Mouse (Mus musculus): Measurements from ENCODE around the gene Tst.

Tst gene

DNA sequence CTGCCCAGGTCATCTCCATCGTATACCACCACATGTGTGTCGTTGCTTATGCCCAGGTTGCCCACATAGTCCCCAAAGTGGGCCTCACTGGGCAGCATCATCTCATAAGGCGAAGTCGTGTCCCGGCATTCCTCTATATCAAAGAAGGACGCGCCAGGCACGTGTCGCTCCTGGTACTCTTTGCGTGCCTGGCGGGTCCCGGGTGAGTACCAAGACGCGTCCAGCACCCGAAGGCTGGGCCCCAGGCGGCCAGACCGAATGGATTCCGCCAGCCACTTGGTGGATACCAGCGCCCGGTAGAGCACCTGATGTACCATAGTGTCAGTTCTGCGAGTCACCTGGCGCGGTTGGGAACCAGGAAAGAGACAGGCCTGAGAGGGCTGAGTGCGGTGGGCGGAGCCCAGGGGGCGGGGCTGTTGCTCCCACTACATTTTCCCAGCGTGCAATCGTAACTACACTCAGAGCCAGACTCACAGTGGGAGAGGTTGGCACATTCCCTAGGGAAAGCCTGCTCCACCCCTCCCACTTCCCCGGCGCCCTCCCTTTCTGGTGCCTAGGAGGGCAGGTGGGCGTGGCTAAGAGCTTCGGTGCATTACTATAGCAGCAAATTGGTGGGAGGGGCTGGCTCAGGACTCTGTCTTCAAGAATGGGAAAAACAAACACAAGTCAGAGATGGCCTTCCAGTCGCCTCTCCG, at the start of gene Tst:
Tst (minus strand) TSS at position 391 of the 695 bp plus-strand sequence.
- 4% methylated on average over 34 of the region's 34 CpGs for WGBS

DNA sequence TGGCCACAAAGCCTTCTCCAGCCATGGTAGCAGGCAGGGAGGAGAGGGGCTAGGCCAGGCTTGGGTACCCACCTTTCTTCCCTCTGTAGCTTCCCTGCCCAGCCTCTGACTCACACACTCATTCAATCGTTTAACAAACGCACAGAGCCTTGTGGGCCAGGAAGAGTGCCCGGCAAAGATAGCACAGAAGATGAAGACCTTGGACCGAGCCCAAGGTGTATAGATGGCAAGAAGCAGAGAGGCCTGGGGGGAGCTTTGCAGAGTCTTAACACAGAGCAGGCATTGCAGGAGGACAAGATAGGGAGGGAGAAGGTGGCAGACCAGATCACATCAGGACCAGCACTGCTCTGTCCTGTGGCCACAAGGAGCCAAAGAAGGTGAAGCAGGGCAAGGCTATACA, 49.5 kb upstream of the Tst start:
- 53% methylated on average over 4 of the region's 4 CpGs for WGBS

DNA sequence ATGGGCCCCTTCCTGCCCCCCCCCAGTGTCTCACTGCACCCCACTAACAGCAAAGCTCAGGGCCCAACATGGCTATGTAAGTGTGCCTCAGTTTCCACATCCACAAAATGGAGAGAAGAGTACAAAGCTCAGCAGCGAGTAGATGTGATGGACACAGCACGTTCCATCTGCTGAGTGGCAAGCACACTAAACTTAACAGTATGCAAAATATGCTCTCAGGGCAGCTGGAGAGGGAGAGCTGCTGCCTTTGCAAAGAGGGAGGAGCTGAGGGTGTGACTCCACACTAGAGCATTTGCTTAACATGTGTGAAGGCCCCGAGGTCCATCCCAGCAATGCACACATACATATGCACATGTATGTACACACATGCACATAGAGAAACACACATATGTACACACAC, 47.2 kb upstream of the Tst start:
- 68% methylated on average over 3 of the region's 3 CpGs for WGBS

DNA sequence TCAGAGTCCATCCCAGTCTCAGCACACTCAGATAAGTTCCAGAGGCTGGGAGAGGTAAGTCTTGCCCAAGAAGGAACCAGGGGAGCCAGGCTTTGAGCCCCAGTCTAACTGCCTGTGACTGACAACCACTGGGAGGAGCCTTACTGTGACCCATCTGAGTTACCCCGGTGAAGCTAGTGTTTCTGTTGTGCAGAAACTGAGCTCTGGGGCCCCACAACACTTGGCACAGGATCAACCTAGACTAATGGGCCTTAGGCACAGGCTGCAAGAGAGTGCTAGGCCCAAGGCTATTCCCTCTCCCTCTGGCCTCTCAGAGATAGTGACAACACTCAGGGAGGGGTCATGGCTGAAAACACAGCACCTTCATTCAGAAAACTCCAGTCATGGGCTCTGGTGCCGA, 45.5 kb upstream of the Tst start:
- WGBS = 68% methylated on average over 2 of the region's 2 CpGs

DNA sequence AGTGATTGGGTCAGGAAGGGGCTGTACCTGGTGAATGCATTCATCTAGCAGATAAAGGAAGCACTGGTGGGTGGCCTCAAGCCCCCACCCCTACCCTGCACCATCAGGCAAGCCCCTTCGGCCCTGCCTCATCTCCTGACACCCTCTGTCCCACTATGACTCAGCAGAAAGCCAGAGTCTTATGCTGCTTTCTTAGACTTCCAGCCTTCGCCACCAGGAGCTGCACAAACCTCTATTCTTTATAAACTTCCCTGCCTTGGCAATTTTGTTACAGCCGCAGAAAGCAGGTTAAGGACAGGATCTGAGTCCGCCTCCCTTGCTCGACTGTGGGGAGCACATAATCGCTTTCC, 44.7 kb upstream of the Tst start:
- WGBS = 83% methylated on average over 6 of the region's 6 CpGs

DNA sequence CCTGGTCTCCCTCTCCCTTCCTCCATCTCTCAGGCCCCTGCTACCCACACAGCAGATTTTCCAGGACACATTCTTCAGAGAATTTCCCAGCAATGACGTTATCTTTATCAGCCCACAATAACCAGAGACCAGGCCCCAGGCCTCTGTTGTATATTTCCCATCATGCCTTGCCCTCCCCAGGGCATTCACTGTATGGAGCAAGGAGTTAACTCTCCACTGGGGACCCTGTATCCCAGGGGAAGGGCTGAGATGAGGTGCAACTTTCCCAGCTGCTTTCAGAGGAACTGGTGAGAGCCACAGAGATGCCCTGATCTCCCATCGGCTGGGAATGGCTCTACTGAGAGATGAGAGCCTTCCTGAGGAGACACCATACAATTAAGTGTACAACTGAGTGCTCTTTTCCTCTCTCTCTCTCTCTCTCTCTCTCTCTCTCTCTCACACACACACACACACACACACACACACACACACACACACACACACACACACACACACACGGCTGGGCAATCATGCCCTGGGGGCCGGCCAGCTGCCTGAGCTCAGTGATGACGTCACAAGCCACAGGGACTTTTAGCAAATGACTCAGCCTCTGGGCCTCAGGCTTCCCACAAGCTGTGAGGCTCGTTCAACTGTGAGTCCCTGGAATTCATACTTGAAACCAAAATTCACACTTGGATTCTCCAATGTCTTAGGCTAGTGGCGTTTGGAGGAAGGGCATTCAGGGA, 44.1 kb upstream of the Tst start:
- WGBS = 31% methylated on average over 7 of the region's 7 CpGs

DNA sequence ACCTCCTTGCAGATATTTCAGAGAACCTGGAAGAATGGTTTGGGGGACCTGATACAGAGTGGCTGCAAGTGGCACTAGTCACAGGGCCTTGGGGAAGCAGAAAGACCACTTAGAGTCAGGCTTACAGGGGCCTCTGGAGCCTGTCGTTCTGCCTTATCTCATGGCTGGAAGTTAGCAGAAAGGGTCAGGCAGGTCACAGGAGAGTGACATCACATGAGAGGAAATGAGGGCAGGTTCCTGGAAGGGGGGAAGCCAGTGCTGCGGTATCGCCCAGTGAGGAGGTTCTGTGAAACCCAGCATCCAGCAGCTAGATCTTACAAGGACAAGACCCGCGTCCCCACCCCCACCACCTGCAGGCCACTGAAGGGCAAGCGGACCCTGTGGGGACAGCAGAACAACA, 43.4 kb upstream of the Tst start:
- 81% methylated on average over 6 of the region's 6 CpGs for WGBS

DNA sequence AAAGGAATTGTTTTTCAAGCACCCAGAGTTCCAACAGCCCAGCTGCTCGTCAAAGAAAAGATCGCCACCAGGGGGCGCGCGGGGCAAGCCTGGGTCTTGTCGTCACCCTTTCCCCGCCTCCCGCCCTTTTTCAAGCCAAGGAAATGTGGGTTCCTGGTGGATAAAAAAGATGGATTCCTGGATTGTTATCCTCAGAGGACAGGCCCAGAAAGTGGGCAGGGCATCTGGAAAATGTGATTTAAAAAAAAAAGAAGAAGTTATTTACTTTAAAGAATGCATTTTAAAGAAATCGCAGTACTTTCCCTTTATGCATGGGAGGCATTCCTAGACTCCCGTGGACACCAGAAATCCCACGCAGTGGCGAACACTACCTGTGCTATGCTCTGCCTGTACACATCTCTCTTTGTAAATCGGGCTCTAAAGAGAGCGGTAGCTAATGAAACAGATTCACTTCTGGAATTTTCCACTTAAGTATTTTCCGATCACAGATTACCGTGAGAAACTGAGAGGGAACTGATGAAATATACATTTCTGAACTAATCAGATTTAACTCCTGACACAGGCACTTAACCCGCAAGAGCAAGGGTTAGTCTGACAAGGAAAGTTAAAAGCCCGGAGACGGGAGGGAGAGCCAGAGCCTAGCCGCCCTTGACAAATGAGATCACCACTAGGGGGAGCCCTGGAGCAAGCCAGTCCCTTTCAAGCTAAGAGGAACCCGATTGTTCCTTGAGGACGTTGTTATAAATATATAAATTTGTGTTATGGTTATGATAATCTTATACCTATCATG, 42.2 kb upstream of the Tst start:
- 1% methylated on average over 22 of the region's 22 CpGs for whole genome bisulfite sequencing

DNA sequence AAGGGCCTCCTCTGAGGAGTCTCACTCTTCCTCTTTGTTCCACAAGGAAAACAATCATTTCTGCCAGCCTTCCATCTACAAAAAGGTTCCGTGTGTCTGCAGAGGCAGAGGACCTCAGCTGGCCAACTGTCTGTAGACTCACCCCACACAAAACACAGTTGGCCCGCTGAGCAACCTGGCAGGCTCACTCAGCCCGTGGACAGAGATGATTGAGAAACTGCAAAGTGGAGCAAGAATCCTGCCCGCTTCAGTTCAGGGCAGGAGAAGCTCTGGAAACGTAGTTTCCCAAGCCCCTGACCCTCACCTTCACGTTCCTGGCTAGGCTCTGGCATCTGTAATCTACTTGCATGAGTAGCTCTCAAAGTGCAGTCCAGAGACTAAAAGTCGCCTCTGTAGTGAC, 41.4 kb upstream of the Tst start:
- WGBS = 42% methylated on average over 7 of the region's 7 CpGs

DNA sequence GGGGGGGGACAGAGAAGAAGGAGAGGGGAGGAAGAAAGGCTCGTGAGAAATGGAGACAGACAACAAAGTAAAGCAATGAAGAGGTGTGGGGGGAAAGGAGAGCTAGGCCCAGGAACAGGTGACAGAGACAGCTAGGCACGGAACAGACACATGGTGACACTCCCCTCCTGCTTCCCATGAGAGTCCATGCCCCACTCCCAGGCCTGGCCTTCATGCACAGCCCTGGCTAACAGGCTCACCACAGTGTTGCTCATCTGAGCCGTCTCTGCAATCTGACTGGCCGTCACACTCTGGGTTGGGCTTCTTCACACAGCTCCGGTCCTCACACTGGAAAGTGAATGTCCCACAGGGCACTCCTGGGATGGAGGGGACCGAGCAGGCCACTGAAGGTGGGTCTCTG, 38.1 kb upstream of the Tst start:
- 62% methylated on average over 6 of the region's 6 CpGs for WGBS

DNA sequence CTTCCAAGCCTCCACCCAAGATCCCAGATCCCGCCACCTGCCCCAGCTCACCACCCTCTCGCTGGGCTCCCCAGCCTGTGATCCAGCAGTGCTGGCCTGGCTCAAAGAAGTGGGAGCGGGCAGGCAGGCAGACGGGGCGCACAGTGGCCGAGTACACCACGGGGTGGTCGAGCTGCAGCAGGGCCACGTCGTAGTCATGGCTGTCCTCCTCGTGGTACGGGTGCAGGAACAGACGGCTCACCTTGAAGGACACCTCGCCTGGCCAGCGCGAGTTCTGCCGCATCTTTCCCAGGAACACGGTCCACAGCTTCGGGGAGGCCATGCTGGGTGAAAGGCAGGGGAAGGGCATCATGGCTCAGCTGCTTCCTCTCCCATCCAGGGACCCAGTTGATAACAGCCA, 36.5 kb upstream of the Tst start:
- 87% methylated on average over 19 of the region's 19 CpGs for WGBS

DNA sequence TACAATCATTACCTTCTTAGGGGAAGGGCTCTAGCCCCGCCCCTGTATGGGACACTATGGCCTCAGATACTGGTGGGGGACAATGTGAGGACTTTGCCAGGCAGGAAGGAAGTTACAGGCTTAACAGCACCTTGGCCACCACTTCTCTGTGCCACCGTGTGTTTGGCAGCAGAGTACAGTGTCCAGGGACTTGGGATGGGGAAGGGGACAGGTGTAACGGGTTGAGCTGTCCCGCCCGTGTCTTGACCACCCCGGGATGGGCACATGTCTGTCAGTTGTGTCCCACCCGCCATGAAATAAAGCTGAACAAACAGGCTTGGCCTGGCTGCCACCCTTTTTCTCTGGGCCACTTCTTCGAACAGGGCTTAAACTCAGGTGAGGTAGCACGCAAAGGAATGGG, 33.3 kb upstream of the Tst start:
- WGBS = 82% methylated on average over 9 of the region's 9 CpGs

DNA sequence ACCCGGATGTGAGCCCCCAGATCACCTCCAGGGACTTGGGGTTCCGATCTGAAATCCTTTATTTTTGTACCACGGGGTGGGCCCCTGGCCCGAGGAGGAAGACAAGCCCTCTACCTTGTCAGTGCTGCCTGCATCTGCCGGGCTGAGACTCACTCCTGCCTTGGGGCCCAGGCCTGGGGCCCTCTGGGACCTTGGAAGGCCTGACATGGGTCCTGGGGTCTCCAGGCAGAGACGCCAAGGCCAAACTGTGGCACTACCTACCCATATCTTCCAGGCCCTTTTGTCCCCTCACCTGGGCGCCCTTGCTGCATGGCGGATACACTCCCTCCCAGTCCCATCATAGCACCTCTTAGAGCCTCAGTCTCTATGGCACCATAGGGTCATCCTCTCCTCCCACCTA, 32.8 kb upstream of the Tst start:
- 70% methylated on average over 8 of the region's 8 CpGs for WGBS

DNA sequence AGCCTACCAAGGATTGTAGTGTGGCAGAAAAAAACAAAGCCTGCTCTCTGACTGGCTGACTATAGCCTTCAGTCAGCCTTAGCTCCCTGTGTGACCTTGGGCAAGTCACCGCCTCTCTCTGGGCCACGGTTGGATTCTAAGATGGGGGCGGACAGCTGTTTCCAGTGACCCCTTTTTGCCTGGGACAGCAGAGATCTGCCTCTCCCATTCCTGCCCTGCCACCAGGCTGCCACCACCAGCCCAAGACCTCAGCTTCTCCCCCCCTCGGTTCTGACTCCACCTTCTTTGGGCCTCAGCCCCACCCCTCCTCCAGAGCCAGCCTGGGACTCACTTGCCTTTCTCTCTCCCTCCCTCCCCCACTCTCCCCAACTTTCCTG, 32.3 kb upstream of the Tst start:
- WGBS = 41% methylated on average over 4 of the region's 4 CpGs

DNA sequence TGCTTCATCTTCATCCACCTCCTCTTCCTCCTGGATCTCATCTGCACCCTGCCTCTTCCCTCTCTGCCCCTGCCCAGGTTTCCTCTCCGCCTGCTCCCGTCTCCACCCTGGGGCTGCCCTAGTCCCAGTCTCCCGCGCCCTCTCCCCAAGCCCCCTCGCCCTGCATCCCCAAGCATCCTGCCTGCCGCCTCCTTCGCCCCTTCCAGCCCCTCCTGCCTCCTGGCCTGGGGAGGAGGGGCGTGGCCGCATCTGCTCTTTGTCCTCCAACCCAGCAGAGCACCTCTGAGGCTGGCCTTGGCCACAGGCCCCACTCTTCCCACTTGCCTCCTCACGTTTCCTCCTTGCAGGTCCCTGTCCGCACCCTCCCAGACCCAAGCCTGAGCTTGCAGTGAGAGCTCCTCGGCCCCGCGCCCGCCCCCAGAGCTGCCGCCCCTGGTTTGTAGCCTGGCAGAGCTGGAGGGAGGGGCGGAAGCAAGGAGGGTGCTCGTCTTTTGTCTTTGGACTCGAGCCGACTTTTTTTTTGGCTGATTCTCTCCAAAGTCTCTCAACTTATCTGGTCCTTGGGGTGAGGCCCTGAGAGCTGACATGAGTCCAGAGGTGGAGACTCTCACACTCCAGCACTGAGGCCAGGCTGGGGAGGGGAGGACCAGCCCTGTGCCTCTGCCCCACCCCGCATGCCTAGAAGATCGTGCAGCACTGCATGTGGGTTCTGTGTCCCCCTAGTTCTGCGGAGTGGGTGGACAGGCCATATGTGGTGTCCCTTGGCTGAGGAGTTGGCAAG, 31.7 kb upstream of the Tst start:
- WGBS = 25% methylated on average over 23 of the region's 23 CpGs

DNA sequence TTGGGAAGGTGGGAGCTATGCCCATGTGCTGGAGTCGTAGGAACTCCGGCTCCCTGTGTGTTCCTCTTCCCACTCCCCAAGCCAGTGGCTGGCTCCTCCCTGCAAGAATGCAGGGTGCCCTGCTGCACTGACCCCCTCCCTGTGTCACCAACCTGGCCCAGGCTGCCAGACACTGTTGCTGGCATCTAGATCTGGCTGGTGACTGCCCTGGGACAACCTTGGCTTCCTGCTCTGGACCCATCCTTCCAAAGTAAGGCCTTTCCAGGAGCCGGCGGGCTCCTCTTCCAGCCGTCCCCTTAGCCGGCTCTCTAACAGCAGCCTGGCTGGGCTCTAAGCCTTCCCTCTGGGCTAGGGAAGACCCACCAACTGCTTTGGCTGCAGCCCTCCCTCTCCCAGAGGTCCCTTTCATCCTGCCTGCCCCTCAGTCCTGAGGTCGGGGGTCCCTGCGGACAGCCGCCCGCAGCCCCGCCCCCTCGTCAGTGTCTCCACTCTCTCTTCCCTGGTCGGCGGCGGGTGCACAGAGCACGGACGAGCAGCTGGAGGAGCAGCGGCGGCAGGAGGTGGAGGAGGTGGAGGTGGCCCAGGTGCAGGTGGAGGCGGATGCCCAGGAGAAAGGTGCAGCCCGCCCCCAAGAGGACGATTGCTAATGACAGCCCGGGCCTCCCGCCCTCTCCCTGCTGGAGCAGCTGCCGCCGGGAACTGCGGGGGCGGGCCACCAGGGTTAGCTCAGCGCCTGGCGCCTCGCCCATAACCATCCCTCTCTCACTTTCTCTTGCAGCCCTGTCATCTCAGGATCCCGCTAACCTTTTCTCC, 30.9 kb upstream of the Tst start:
- WGBS = 25% methylated on average over 32 of the region's 32 CpGs

DNA sequence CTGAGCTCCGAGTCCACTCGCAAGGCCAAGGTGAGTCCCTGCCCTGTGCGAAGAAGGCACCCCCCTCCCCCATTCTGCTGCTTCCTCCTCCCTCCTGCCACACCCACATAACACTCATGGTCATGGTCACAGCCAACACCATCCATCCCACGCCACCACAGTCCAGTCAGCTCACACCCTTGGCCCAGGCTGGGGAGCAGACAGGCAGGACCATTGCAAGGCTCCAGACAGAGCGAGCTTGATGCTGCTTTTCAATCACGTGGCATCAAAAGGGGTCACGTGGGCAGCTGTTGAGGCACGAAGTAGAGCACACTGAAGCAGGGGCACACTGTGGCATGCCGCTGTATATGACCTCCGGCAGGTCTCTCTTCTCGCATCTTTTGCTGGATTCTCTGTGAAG, 30.0 kb upstream of the Tst start:
- 70% methylated on average over 11 of the region's 11 CpGs for WGBS

DNA sequence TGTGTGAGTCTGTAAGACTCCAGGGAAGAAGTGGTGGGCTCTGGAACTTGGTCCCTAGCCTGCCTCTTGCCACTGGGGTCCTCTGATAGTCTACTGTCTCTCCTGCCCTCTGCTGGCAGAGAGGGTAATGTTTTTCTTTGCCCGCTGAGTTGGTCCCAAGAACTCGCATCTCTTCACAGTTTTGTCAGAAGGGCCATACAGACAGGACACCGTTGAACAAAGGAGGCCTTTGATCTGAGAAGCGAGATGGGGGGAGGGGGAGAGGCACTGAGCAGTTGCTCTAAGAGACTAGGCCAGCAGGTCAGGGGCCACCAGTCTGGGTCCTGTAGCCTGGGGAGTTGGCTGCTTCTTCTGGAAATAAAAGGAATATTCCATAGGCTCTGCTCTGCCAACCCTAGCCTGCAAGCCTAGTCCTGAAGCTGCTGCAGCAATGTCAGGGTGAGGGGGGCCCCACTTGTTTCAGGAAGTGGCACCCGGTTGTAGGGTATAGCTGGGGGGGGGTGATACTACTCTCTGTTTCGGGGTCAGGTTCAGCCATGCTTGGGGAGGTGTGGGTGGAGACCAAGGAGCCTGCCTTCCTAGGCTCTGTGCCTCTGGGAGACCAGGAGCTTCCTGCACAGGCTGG, 29.3 kb upstream of the Tst start:
- 25% methylated on average over 6 of the region's 6 CpGs for WGBS

DNA sequence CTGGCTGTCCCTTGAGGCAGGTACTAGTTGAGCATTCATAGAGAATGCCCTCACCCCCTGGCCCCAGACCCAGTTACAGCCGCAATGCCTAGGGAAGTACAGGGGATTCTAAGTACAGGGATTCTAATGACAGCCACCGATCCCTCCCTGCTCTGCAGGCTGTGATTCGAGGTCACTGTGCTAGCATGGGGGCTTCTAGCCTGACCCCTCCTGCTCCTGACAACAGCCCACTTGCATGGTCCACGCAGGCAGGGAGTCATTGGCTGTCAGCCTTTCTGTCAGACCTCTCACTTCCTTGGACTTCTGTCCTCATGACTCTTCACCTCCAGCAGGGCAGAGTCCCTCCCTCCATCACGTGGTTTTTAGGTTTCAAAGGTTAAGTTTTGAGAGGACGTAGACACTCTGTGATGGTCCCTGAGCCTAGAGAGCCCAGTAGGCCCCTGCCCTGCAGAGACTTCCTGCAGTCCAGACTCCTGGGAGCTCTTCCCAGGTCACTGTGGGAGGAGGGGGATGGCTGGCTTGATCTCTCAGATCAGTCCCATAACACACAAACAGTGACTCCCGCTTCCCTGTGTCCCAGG, 25.9 kb upstream of the Tst start:
- 85% methylated on average over 7 of the region's 7 CpGs for WGBS

DNA sequence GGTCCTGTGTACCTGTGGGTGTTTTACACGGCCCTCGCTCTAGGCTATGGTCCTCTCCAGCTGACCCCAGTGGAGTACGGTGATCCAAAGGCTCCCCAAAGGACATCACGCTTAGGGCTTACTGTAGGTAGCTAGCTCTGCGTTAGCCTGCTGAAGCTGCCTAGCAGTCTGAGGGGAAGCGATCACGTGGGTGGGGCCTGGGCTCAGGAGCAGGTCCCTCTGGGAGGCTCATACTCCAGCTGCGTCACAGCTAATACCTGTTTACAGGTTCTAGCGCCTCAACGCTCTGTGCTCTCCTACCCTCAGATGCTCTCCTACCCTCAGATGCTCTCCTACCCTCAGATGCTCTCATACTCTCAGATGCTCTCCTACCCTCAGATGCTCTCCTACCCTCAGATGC, 25.2 kb upstream of the Tst start:
- WGBS = 70% methylated on average over 10 of the region's 10 CpGs
